Mouse (Mus musculus): ENCODE data around the gene Mrnip.

GRCm38 (mm10) chr11:50226406-50226805, 52.2 kb downstream of the Mrnip start:
- TF ChIP-seq GATA1 (IDR thresholded peaks at IDR 0.05; ENCODE audit: borderline replicate concordance, low read length): no peak
- no peak for TF ChIP-seq FLI1 (IDR thresholded peaks at IDR 0.05; ENCODE audit: low read length)
